Mouse (Mus musculus): ENCODE measurements around the gene 2310057M21Rik. TPM values are rescaled to one million over a fixed set of nuclear protein-coding genes. Genes with fewer than 3 reads are reported as not detected.
"Not testable (repeated sequence)": the region's sequence is repeated elsewhere in the genome, so short reads cannot be mapped to it uniquely, and the experiment has no call there.

2310057M21Rik gene
- 18.4 and 22.2 TPM in 2 replicates for polyA plus RNA-seq (2015; fragmentation: Nextera tagmentation; extraction: Ambion mirVana)

- peak within 1 kb of the TSS; percentile 85 for H3K4me2 ChIP-seq
- H3K27me3 ChIP-seq, result no peaks in the 10 kb centered on the region
- WGBS, result under 1% methylated on average over 55 of the region's 55 CpGs
- H3K27ac ChIP-seq, result peak within 1 kb of the TSS; percentile 97
- peaks cover 8% of the 10 kb centered on the region; the same call in 1 of the 2 replicates for H3K36me3 ChIP-seq
- H3K9me3 ChIP-seq, result no peaks in the 10 kb centered on the region
- peak within 1 kb of the TSS; percentile 95 for H3K9ac ChIP-seq
- peaks cover 13% of the 10 kb centered on the region for H3K4me1 ChIP-seq
- peak; percentile 99 for ATAC-seq (ENCODE audit: borderline replicate concordance, extremely low read depth, low FRiP score, low TSS enrichment)
- H3K4me3 ChIP-seq, result peak within 1 kb of the TSS; percentile 93
These were observed at the start of gene 2310057M21Rik for GRCm38 (mm10) chr7:131362615-131363300. Gene 2310057M21Rik, minus strand, starts transcription at chr7:131362759.

DNA sequence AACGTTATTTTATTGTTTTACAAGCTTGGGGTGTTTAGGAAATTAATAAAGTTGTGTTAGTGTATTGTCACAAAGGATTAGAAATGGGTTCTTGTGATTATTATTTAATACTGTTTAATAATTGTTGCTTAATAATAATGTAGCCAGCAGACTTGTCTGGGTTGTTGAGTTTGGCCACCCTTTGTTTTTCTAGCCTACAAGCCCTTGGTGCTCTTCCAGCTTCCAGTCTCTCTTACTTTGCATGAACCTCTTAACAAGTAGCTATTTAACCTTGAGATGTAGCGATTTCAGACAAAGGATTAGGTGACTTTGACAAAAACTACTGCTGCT, 49.3 kb upstream of the 2310057M21Rik start:
- H3K4me2 ChIP-seq, result peak overlapping the region; percentile 79
- no peaks in the 10 kb centered on the region for H3K9me3 ChIP-seq
- WGBS, result 38% methylated on average over 2 of the region's 2 CpGs
- H3K27me3 ChIP-seq, result no peaks in the 10 kb centered on the region
- H3K27ac ChIP-seq, result peak overlapping the region; percentile 94
- peaks cover 16% of the 10 kb centered on the region for H3K4me1 ChIP-seq
- no peak for ATAC-seq (ENCODE audit: borderline replicate concordance, extremely low read depth, low FRiP score, low TSS enrichment)
- H3K4me3 ChIP-seq, result peak overlapping the region; percentile 63
- H3K36me3 ChIP-seq, result 0 out of 2 replicates have a peak, but pooled peaks cover 1% of the 10 kb centered on the region
- 0 out of 2 replicates have a peak overlapping the region, but pooled peaks have one; percentile 29 for H3K9ac ChIP-seq

- Histone ChIP-seq H3K9ac (peak overlapping the region; percentile 72), H3K4me3 (peak overlapping the region; percentile 63), H3K9me3 (no peaks in the 10 kb centered on the region), H3K27me3 (no peaks in the 10 kb centered on the region), H3K4me1 (peaks cover 16% of the 10 kb centered on the region), H3K27ac (peak overlapping the region; percentile 94), H3K36me3 (0 out of 2 replicates have a peak, but pooled peaks cover 2% of the 10 kb centered on the region), H3K4me2 (peak overlapping the region; percentile 79)
- peak; percentile 24; the same call in 1 of the 2 replicates for ATAC-seq (ENCODE audit: borderline replicate concordance, extremely low read depth, low FRiP score, low TSS enrichment)
- 23% methylated on average over 10 of the region's 10 CpGs for WGBS
These were observed 48.8 kb upstream of the 2310057M21Rik start for GRCm38 (mm10) chr7:131411221-131411940.

GRCm38 (mm10) chr7:131410416-131411058, 48.0 kb upstream of the 2310057M21Rik start, which contains the start of the genes Ikzf5 and Acadsb:
Gene Ikzf5, minus strand, starts transcription at chr7:131410521.
Gene Acadsb, plus strand, starts transcription at chr7:131410601.
- Histone ChIP-seq H3K4me2 (peak within 1 kb of the TSS; percentile 79), H3K36me3 (0 out of 2 replicates have a peak, but pooled peaks cover 2% of the 10 kb centered on the region)
- under 1% methylated on average over 42 of the region's 42 CpGs for WGBS

DNA sequence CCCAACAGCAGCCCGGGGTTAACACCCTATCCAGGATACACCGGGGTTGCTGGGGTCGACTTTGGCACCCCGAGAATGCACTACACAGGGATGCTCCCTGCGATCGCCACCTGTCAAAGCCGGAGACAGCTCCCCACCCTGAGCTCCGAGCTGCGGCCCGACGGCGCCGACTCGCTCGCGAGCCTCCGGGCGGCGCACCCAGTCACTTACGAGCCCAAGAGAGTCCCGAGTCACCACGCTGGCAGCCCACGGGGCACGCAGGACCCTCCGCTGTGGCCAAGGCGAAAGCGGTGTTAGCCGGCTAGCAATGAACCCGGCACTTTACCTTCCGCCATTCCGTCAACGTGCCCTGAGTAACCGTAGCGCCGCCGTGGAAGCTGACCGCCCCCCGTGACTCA, 47.4 kb upstream of the 2310057M21Rik start:
- Histone ChIP-seq H3K9ac (peak overlapping the region; percentile 72), H3K4me1 (peaks cover 16% of the 10 kb centered on the region), H3K4me3 (peak overlapping the region; percentile 63), H3K27ac (peak overlapping the region; percentile 45), H3K4me2 (peak overlapping the region; percentile 79), H3K27me3 (no peaks in the 10 kb centered on the region), H3K36me3 (0 out of 2 replicates have a peak, but pooled peaks cover 2% of the 10 kb centered on the region), H3K9me3 (no peaks in the 10 kb centered on the region)
- WGBS, result under 1% methylated on average over 38 of the region's 38 CpGs
- ATAC-seq (ENCODE audit: borderline replicate concordance, extremely low read depth, low FRiP score, low TSS enrichment), result peak; percentile 49

More at GRCm38 (mm10) chr7:131410416-131411058, 48.0 kb upstream of the 2310057M21Rik start, which contains the start of the genes Ikzf5 and Acadsb:
- peaks cover 16% of the 10 kb centered on the region for H3K4me1 ChIP-seq
- no peaks in the 10 kb centered on the region for H3K9me3 ChIP-seq
- H3K4me3 ChIP-seq, result peak within 1 kb of the TSS; percentile 63
- H3K27me3 ChIP-seq, result no peaks in the 10 kb centered on the region
- H3K27ac ChIP-seq, result peak within 1 kb of the TSS; percentile 94
- H3K9ac ChIP-seq, result peak within 1 kb of the TSS; percentile 72
- peak; percentile 97 for ATAC-seq (ENCODE audit: borderline replicate concordance, extremely low read depth, low FRiP score, low TSS enrichment)

- Histone ChIP-seq H3K27ac (no peak overlapping the region), H3K27me3 (no peaks in the 10 kb centered on the region), H3K36me3 (0 out of 2 replicates have a peak, but pooled peaks cover 2% of the 10 kb centered on the region), H3K4me1 (peaks cover 16% of the 10 kb centered on the region), H3K4me2 (peak overlapping the region; percentile 79), H3K4me3 (peak overlapping the region; percentile 63), H3K9me3 (no peaks in the 10 kb centered on the region), H3K9ac (peak overlapping the region; percentile 72)
- WGBS, result 3% methylated on average over 16 of the region's 16 CpGs
- ATAC-seq (ENCODE audit: borderline replicate concordance, extremely low read depth, low FRiP score, low TSS enrichment), result no peak
These were observed 46.9 kb upstream of the 2310057M21Rik start for GRCm38 (mm10) chr7:131409321-131409987.

GRCm38 (mm10) chr7:131391761-131392160, 29.2 kb upstream of the 2310057M21Rik start:
- H3K9ac ChIP-seq; H3K9me3 ChIP-seq; H3K27ac ChIP-seq; H3K4me3 ChIP-seq; H3K4me1 ChIP-seq; ATAC-seq (ENCODE audit: borderline replicate concordance, extremely low read depth, low FRiP score, low TSS enrichment); H3K4me2 ChIP-seq; H3K27me3 ChIP-seq: not testable (repeated sequence)
- H3K36me3 ChIP-seq, result peaks cover 32% of the 10 kb centered on the region; the same call in 1 of the 2 replicates
- 77% methylated on average over 7 of the region's 7 CpGs for WGBS

- Histone ChIP-seq H3K4me1 (peaks cover 10% of the 10 kb centered on the region), H3K27ac (peak overlapping the region; percentile 95), H3K4me2 (peak overlapping the region; percentile 62), H3K9ac (peak overlapping the region; percentile 82), H3K9me3 (no peaks in the 10 kb centered on the region), H3K4me3 (peak overlapping the region; percentile 64), H3K36me3 (peaks cover 11% of the 10 kb centered on the region), H3K27me3 (no peaks in the 10 kb centered on the region)
- no peak for ATAC-seq (ENCODE audit: borderline replicate concordance, extremely low read depth, low FRiP score, low TSS enrichment)
- 67% methylated on average over 9 of the region's 9 CpGs for WGBS
These were observed 9.5 kb upstream of the 2310057M21Rik start for GRCm38 (mm10) chr7:131371880-131372651.

GRCm38 (mm10) chr7:131371470-131371860, 8.9 kb upstream of the 2310057M21Rik start:
- Histone ChIP-seq H3K9me3 (no peaks in the 10 kb centered on the region), H3K36me3 (peaks cover 11% of the 10 kb centered on the region), H3K4me1 (peaks cover 10% of the 10 kb centered on the region), H3K9ac (peak overlapping the region; percentile 82), H3K4me2 (peak overlapping the region; percentile 62), H3K4me3 (peak overlapping the region; percentile 64), H3K27ac (peak overlapping the region; percentile 95), H3K27me3 (no peaks in the 10 kb centered on the region)
- ATAC-seq (ENCODE audit: borderline replicate concordance, extremely low read depth, low FRiP score, low TSS enrichment), result no peak; the same call in 1 of the 2 replicates
- 4% methylated on average over 9 of the region's 9 CpGs for WGBS

GRCm38 (mm10) chr7:131370648-131371469, 8.3 kb upstream of the 2310057M21Rik start, which contains the start of gene Pstk:
Gene Pstk, plus strand, starts transcription at chr7:131371141.
- Histone ChIP-seq H3K4me1 (peaks cover 10% of the 10 kb centered on the region), H3K9ac (peak within 1 kb of the TSS; percentile 82), H3K9me3 (no peaks in the 10 kb centered on the region), H3K27ac (peak within 1 kb of the TSS; percentile 95), H3K27me3 (no peaks in the 10 kb centered on the region), H3K36me3 (peaks cover 11% of the 10 kb centered on the region), H3K4me3 (peak within 1 kb of the TSS; percentile 64), H3K4me2 (peak within 1 kb of the TSS; percentile 62)
- WGBS, result 3% methylated on average over 47 of the region's 47 CpGs
- ATAC-seq (ENCODE audit: borderline replicate concordance, extremely low read depth, low FRiP score, low TSS enrichment), result peak; percentile 98
